Mouse (Mus musculus): ENCODE results near the gene Gdnf.

DNA sequence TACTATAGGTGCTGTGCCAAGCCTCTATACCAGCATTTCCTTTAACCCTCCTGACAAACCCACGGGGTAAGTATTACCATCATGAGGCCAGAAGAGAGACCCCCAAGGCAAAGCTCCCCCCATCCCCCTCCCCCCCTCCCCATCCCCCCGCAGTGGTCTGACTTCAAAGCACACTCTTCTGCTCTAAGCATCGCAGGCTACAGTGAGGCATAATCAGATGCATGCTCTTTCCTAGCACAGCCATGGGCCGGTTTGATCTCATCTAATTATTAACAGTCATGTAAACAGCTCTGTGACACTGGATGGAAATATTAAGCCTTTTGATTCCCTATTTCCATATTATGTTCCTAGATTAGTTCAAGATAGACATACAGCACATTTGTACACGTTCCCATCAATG is 61.8 kb downstream of the Gdnf start:
- TF ChIP-seq CTCF (IDR thresholded peaks at IDR 0.05; ENCODE audit: control insufficient read depth, insufficient read depth, low read length), result no peak
- no peak for TF ChIP-seq POLR2A (IDR thresholded peaks at IDR 0.05; ENCODE audit: borderline replicate concordance, control insufficient read depth, low read depth, low read length)
